Mouse (Mus musculus) erythroblast, embryonic 14.5 days (primary cell): ENCODE data around the gene Sec16a.

ENCODE experiments used
- GATA1 ChIP-seq: IDR thresholded peaks from 2 replicates; pipeline ENCODE4 v1.6.1; 2012; ENCODE audit warnings: low read length, inconsistent platforms, mixed read lengths
- TAL1 ChIP-seq: IDR thresholded peaks from 3 replicates; pipeline ENCODE4 v1.6.1; 2012; ENCODE audit warnings: low read length, inconsistent platforms, mixed read lengths

GRCm38 (mm10) chr2:26482824-26483223 lies 37.8 kb upstream of the Sec16a start:
- TF ChIP-seq GATA1 (no peak), TAL1 (no peak)
